Mouse (Mus musculus): ENCODE measurements around the gene Tpcn2. TPM values are rescaled to one million over a fixed set of nuclear protein-coding genes. Genes with fewer than 3 reads are reported as not detected.

The Tpcn2 gene
- polyA plus RNA-seq, 1 experiment from 2014 or later: 4.4 TPM

- ATAC-seq (ENCODE audit: low FRiP score, low TSS enrichment): no peak
- H3K9ac ChIP-seq (ENCODE audit: low read depth, low read length): no peak overlapping the region
- no peaks in the 10 kb centered on the region for H3K27me3 ChIP-seq (ENCODE audit: control insufficient read depth, insufficient read depth, low read length)
- H3K4me3 ChIP-seq (ENCODE audit: low read length): no peak overlapping the region
- H3K4me2 ChIP-seq (replicated peaks; ENCODE audit: low read depth, low read length): no peak overlapping the region
- H3K36me3 ChIP-seq (ENCODE audit: control insufficient read depth, insufficient read depth, low read length): no peaks in the 10 kb centered on the region
- no peak overlapping the region for H3K27ac ChIP-seq (ENCODE audit: low read depth, low read length)
- H3K9me3 ChIP-seq (ENCODE audit: control insufficient read depth, low read length): no peaks in the 10 kb centered on the region
- peaks cover 12% of the 10 kb centered on the region; the same call in 1 of the 2 replicates for H3K4me1 ChIP-seq (ENCODE audit: control insufficient read depth, insufficient read depth, low read length)
These were observed 93.3 kb downstream of the Tpcn2 start for GRCm38 (mm10) chr7:145190520-145190919.

- H3K36me3 ChIP-seq (ENCODE audit: control insufficient read depth, insufficient read depth, low read length): no peaks in the 10 kb centered on the region
- ATAC-seq (ENCODE audit: low FRiP score, low TSS enrichment): peak; percentile 12; the same call in 1 of the 2 replicates
- no peak overlapping the region for H3K4me2 ChIP-seq (replicated peaks; ENCODE audit: low read depth, low read length)
- no peak overlapping the region for H3K4me3 ChIP-seq (ENCODE audit: low read length)
- H3K9me3 ChIP-seq (ENCODE audit: control insufficient read depth, low read length): no peaks in the 10 kb centered on the region
- no peak overlapping the region for H3K27ac ChIP-seq (ENCODE audit: low read depth, low read length)
- H3K27me3 ChIP-seq (ENCODE audit: control insufficient read depth, insufficient read depth, low read length): no peaks in the 10 kb centered on the region
- WGBS: 63% methylated on average over 8 of the region's 8 CpGs
- H3K4me1 ChIP-seq (ENCODE audit: control insufficient read depth, insufficient read depth, low read length): peaks cover 3% of the 10 kb centered on the region; the same call in 1 of the 2 replicates
- no peak overlapping the region for H3K9ac ChIP-seq (ENCODE audit: low read depth, low read length)
These were observed 94.5 kb downstream of the Tpcn2 start for GRCm38 (mm10) chr7:145189342-145189741.

DNA sequence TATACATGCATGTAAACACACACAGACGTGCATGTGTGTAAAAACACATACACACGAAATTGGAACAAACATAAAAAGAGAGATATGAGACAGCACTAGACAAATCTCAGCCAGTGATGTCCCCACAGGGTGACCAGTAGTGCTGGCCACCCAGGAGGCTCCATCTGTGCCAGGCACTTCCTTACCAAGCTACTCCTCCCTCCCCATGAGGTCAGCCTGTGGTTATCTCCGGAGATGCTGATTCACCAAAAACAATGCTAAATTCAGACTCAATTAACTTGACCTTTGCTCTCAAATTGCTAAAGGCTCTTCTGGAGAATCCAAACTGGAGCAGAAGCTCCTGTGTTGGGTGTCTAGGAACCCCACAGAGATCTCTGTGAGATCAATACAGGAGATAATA, 96.0 kb downstream of the Tpcn2 start:
- 67% methylated on average over 3 of the region's 3 CpGs for WGBS
- no peak for ATAC-seq (ENCODE audit: low FRiP score, low TSS enrichment)
- H3K9me3 ChIP-seq (ENCODE audit: control insufficient read depth, low read length): no peaks in the 10 kb centered on the region
- H3K4me3 ChIP-seq (ENCODE audit: low read length): no peak overlapping the region
- H3K36me3 ChIP-seq (ENCODE audit: control insufficient read depth, insufficient read depth, low read length): no peaks in the 10 kb centered on the region
- H3K27ac ChIP-seq (ENCODE audit: low read depth, low read length): no peak overlapping the region
- no peaks in the 10 kb centered on the region for H3K4me1 ChIP-seq (ENCODE audit: control insufficient read depth, insufficient read depth, low read length)
- no peaks in the 10 kb centered on the region for H3K27me3 ChIP-seq (ENCODE audit: control insufficient read depth, insufficient read depth, low read length)
- no peak overlapping the region for H3K4me2 ChIP-seq (replicated peaks; ENCODE audit: low read depth, low read length)
- H3K9ac ChIP-seq (ENCODE audit: low read depth, low read length): no peak overlapping the region

DNA sequence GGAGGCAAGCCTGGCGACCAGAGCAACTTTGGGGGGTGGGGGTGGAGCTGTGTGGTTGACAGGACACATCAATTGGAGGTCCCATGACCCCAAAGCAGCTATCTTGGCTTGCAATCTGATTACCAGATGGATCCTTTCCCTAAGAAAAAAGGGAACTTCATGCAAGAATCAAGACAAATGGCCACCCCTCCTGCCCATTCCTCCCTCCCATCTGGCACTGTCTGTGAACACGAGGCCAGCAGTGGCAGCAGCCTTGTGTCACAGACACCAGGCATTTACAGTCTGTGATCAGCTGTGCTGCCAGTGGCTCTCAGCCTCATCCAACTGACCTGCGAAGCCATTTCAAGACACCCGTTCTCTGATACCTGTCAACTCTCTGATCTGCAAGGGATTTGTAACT, 101.4 kb downstream of the Tpcn2 start:
- 55% methylated on average over 4 of the region's 4 CpGs for WGBS
- no peaks in the 10 kb centered on the region for H3K27me3 ChIP-seq (ENCODE audit: control insufficient read depth, insufficient read depth, low read length)
- no peaks in the 10 kb centered on the region for H3K9me3 ChIP-seq (ENCODE audit: control insufficient read depth, low read length)
- no peak for ATAC-seq (ENCODE audit: low FRiP score, low TSS enrichment)
- no peak overlapping the region for H3K4me3 ChIP-seq (ENCODE audit: low read length)
- H3K27ac ChIP-seq (ENCODE audit: low read depth, low read length): no peak overlapping the region
- H3K4me2 ChIP-seq (replicated peaks; ENCODE audit: low read depth, low read length): no peak overlapping the region
- no peak overlapping the region for H3K9ac ChIP-seq (ENCODE audit: low read depth, low read length)
- H3K36me3 ChIP-seq (ENCODE audit: control insufficient read depth, insufficient read depth, low read length): no peaks in the 10 kb centered on the region
- H3K4me1 ChIP-seq (ENCODE audit: control insufficient read depth, insufficient read depth, low read length): no peaks in the 10 kb centered on the region; the same call in 1 of the 2 replicates

DNA sequence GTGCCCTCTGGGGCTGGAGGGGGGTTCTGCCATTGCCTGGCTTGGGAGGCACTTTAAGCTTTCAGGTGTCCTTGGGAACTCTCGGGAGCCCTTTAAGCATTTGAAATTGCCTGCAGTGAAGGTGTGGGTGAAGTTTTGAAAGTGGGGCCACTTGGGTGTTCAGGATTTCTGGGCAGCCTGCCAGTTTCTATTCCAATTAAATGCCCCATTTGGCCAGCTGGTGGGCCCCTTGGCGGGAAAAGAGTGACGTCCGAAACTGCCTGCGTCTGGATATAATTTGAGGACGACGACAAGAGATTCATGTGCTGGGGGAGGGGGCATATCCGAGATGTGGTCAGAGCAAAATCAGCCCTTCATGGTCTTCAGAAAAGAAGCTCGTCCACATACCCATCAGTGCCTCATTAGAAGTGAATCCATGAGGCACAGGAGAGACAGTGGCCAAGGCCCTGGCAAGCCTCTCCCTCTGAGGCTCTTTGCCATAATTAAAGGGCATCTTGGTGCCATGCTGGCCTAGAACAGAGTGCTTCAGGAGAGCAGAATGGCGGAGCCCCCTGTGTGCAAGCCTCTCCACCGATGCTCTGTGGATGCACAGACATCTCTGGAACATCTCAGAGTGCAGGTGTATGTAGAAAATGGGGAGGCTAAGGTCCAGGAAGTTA, 102.3 kb downstream of the Tpcn2 start:
- Histone ChIP-seq H3K9ac (ENCODE audit: low read depth, low read length) (no peak overlapping the region), H3K4me2 (replicated peaks; ENCODE audit: low read depth, low read length) (no peak overlapping the region), H3K9me3 (ENCODE audit: control insufficient read depth, low read length) (no peaks in the 10 kb centered on the region), H3K27ac (ENCODE audit: low read depth, low read length) (no peak overlapping the region), H3K4me3 (ENCODE audit: low read length) (no peak overlapping the region), H3K36me3 (ENCODE audit: control insufficient read depth, insufficient read depth, low read length) (no peaks in the 10 kb centered on the region), H3K27me3 (ENCODE audit: control insufficient read depth, insufficient read depth, low read length) (no peaks in the 10 kb centered on the region), H3K4me1 (ENCODE audit: control insufficient read depth, insufficient read depth, low read length) (no peaks in the 10 kb centered on the region; the same call in 1 of the 2 replicates)
- ATAC-seq (ENCODE audit: low FRiP score, low TSS enrichment): no peak
- WGBS: 54% methylated on average over 11 of the region's 11 CpGs

DNA sequence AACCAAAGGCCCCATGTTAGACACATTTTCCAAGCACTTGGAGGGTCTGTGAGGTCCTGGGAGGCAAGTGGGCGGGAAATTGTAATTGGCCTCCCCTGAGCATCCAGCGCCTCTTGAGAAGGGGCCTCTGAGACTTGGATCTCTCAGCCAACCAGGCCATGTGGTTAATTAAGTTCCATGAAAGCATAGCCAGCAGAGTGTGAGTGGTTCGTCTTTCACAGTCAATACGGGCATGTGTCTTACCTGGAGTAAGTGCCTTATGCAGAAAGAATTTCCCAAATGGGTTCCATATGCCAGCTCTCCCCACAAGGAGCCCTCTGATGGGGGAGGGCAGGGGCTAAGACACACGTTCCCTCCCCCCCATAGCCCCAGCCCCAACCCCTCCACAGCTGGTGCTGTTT, 104.1 kb downstream of the Tpcn2 start:
- Histone ChIP-seq H3K27ac (ENCODE audit: low read depth, low read length) (no peak overlapping the region), H3K4me3 (ENCODE audit: low read length) (no peak overlapping the region), H3K4me1 (ENCODE audit: control insufficient read depth, insufficient read depth, low read length) (no peaks in the 10 kb centered on the region; the same call in 1 of the 2 replicates), H3K9me3 (ENCODE audit: control insufficient read depth, low read length) (no peaks in the 10 kb centered on the region), H3K36me3 (ENCODE audit: control insufficient read depth, insufficient read depth, low read length) (no peaks in the 10 kb centered on the region), H3K9ac (ENCODE audit: low read depth, low read length) (no peak overlapping the region), H3K4me2 (replicated peaks; ENCODE audit: low read depth, low read length) (no peak overlapping the region), H3K27me3 (ENCODE audit: control insufficient read depth, insufficient read depth, low read length) (no peaks in the 10 kb centered on the region)
- WGBS: 41% methylated on average over 5 of the region's 5 CpGs
- ATAC-seq (ENCODE audit: low FRiP score, low TSS enrichment): no peak; the same call in 1 of the 2 replicates

DNA sequence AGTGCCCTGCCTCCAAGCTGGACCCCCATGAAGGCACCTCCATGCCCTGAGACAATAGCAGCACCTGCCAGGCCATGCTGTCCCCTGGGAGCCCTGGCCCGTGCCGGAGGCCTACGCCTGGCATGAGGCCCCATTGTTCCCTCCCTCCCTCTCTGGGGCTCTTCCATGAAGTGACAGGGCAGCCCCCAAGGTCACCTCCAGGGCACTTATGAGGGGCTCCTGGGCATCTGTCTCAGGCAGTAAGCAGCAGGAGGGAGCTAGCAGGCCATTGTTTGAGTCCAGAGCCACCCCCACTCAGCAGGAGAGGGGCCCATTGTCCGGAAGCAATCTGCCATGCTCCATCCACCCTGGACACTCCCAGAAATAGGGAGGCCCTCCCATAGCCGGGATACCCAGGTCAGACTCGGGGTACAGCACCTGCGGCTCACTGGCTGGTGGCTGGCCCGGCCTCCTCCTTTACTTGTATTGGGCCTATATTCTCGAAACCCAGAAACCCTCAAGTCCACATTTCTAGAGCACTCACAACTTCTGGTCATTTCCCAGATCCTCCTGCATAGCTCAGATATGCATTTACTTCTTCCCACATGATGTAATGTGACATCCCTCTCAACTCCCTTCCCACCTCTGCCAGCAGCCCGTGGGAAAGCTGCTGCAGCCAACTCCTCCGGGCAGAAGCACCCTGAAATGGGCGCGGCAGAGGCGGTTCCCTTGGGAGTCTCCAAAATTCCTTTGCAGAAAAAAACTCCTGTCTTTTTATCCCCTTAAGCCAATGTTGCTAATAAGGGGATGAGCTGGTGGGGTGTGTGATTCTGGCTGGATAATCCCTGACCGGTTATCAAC, 106.8 kb downstream of the Tpcn2 start:
- H3K36me3 ChIP-seq (ENCODE audit: control insufficient read depth, insufficient read depth, low read length): no peaks in the 10 kb centered on the region
- H3K9me3 ChIP-seq (ENCODE audit: control insufficient read depth, low read length): no peaks in the 10 kb centered on the region
- H3K4me2 ChIP-seq (replicated peaks; ENCODE audit: low read depth, low read length): no peak overlapping the region
- WGBS: 47% methylated on average over 15 of the region's 15 CpGs
- no peaks in the 10 kb centered on the region for H3K27me3 ChIP-seq (ENCODE audit: control insufficient read depth, insufficient read depth, low read length)
- H3K27ac ChIP-seq (ENCODE audit: low read depth, low read length): no peak overlapping the region
- peaks cover 7% of the 10 kb centered on the region for H3K4me1 ChIP-seq (ENCODE audit: control insufficient read depth, insufficient read depth, low read length)
- no peak overlapping the region for H3K4me3 ChIP-seq (ENCODE audit: low read length)
- no peak overlapping the region for H3K9ac ChIP-seq (ENCODE audit: low read depth, low read length)
- ATAC-seq (ENCODE audit: low FRiP score, low TSS enrichment): 0 out of 2 replicates have a peak, but pooled peaks have one; percentile 25

GRCm38 (mm10) chr7:145173563-145173962, 110.2 kb downstream of the Tpcn2 start:
- H3K4me1 ChIP-seq (ENCODE audit: control insufficient read depth, insufficient read depth, low read length): peaks cover 7% of the 10 kb centered on the region
- H3K9me3 ChIP-seq (ENCODE audit: control insufficient read depth, low read length): no peaks in the 10 kb centered on the region
- H3K27me3 ChIP-seq (ENCODE audit: control insufficient read depth, insufficient read depth, low read length): no peaks in the 10 kb centered on the region
- no peak overlapping the region for H3K4me3 ChIP-seq (ENCODE audit: low read length)
- 45% methylated on average over 15 of the region's 15 CpGs for WGBS
- H3K36me3 ChIP-seq (ENCODE audit: control insufficient read depth, insufficient read depth, low read length): no peaks in the 10 kb centered on the region
- no peak overlapping the region for H3K4me2 ChIP-seq (replicated peaks; ENCODE audit: low read depth, low read length)
- no peak overlapping the region for H3K27ac ChIP-seq (ENCODE audit: low read depth, low read length)
- H3K9ac ChIP-seq (ENCODE audit: low read depth, low read length): no peak overlapping the region
- no peak for ATAC-seq (ENCODE audit: low FRiP score, low TSS enrichment)

DNA sequence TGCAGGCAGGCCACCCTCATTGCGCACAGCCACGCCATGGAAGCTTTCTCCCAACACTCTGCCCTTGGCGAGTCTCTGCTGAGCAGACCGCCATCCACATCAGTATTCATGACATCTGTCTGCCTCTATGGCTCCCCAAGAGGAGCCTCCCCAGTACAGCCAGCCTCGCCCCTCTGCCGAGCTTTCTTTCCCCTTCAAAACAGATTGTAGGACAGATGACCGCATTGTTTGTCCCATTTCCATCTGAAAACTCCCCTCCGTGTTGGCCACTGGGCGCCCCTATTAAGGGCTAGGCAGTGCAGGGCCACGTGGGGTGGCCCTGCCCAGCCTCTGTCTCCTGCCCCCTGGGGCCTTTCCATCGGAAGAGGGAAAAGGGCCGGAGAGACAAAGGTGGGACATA, 110.7 kb downstream of the Tpcn2 start:
- Histone ChIP-seq H3K27ac (ENCODE audit: low read depth, low read length) (no peak overlapping the region), H3K4me1 (ENCODE audit: control insufficient read depth, insufficient read depth, low read length) (peaks cover 7% of the 10 kb centered on the region), H3K4me2 (replicated peaks; ENCODE audit: low read depth, low read length) (peak overlapping the region; percentile 12; the same call in 1 of the 2 replicates), H3K9me3 (ENCODE audit: control insufficient read depth, low read length) (no peaks in the 10 kb centered on the region), H3K36me3 (ENCODE audit: control insufficient read depth, insufficient read depth, low read length) (no peaks in the 10 kb centered on the region), H3K27me3 (ENCODE audit: control insufficient read depth, insufficient read depth, low read length) (no peaks in the 10 kb centered on the region), H3K4me3 (ENCODE audit: low read length) (no peak overlapping the region), H3K9ac (ENCODE audit: low read depth, low read length) (no peak overlapping the region)
- peak; percentile 48; the same call in 1 of the 2 replicates for ATAC-seq (ENCODE audit: low FRiP score, low TSS enrichment)
- WGBS: 12% methylated on average over 12 of the region's 12 CpGs
